Mouse (Mus musculus) left cerebral cortex, postnatal 4 days (tissue): ENCODE data around the gene Rif1. TPM values are rescaled to one million over a fixed set of nuclear protein-coding genes. Genes with fewer than 3 reads are reported as not detected.
A peak's percentile ranks its signal among the peaks of the same experiment; 100 is the strongest.
"Not testable (repeated sequence)": the region's sequence is repeated elsewhere in the genome, so short reads cannot be mapped to it uniquely, and the experiment has no call there.

Source experiments
- DNase-seq: peaks from one replicate; pipeline ENCODE4 v3.0.0-alpha.2; 2022
- intact Hi-C: fragments of 180-260 bp; cut with DNase I; formaldehyde crosslinking; loops from one replicate; pipeline ENCODE4 v1.15.1; 2025
- total RNA-seq, 2 experiments: library from RNA; stranded (reverse); gene quantifications; 2 replicates each; pipeline ENCODE4 v1.2.3; 2021

The Rif1 gene
- total RNA-seq, 2 experiments from 2014 or later, result 28.2 to 30.9 TPM

DNA sequence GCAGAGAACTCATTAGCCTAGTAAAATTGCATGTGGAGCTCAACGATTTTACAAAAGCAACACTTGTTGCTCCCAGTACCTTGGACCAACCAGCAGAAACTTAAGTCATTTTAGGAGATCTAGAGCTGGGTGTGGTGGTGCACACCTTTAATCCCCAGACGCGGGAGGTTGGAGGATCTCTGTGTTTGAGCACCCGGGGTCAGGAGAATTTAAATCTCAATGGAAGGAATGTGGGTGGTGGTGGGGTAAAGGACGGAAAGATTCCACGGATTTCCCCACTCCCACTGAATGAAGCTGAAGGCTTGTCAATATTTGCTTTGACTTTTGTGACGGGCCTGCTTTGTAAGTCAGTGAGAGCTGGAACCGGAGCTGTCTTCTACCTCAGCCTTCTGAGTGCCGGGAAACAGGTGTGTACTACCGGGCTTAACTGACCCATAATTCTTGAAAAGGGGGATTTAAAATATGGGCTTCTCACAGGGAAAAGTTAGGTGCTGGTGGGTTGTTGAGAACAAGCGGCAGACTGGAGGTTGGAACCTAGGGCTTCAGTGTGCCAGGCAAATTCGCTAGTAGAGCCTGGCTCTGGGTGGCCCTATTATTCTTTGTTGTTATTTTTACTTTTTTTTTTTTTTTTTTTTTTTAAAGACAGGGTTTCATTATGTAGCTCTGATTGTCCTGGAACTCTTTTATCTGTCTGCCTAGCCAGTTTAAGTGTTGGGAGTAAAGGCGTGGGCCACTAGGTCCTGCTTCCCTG, 1.2 kb upstream of the Rif1 start:
- intact Hi-C loops, result loop anchor here (10.0 kb wide), 1 partner anchor 137 kb away; the partner anchor contains the start of gene Rbm43
- no peak for DNase-seq

DNA sequence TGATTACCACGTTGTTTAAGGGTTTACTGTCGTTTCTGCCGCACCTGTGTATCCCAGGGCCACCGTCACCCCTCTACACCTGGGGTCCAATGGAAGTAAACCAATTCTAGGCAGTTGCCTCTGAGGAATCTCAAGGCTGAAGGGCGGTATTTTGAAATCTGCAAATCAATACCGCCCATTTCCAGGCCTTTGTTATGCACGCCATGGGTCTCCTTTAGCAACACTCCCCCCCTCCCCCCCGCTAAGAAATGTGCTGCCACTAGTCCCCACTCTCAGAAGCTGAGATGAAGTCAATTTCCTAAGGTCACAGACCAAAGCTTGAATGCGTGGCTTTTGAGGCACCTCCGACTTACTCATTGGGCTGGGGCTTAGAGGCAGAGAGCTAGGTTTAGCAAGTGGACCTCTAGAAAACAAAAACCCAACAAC, 554 bp upstream of the Rif1 start:
- intact Hi-C loops, result loop anchor here (10.0 kb wide), 1 partner anchor 137 kb away; the partner anchor contains the start of gene Rbm43
- DNase-seq, result peak; percentile 6

DNA sequence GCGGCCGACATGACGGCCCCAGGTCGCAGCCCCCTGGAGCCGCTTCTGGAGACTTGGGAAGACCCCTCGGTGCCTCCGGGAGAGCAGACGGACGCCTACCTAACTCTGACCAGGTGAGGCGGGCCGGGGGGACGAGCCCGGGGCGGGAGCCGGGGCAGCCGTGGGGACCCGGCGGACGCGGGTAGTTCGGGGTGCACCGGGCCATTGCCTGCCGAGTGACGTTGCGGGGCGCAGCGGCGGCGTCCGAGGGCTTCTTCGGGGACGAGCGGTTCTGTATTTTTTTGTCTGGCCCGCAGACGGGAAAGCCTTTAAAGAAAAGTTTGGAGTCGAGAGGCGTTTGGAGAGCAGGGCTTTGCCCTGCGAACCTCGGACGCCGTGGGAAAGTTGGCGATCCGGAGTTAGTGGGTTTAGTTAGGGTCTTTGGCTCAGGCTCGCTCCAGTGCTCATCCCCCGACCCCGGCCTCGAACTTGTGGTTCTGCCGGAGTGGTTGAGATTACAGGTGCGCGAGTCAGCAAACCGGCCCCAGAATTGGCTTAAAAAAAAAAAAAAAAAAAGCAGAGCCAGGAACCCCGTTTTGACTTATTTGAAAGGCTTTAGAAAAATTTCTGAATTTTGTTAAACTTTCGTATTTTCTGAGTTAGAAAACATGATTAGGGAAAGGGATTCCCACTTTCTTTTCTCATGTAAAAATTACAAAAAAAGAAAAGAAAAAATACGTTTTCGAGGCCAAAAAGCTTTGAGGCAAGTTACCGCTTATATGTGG, 691 bp downstream of the Rif1 start:
- intact Hi-C loops, result loop anchor here (10.0 kb wide), 1 partner anchor 139 kb away; the partner anchor contains the start of gene Rbm43
- peak; percentile 20 for DNase-seq

DNA sequence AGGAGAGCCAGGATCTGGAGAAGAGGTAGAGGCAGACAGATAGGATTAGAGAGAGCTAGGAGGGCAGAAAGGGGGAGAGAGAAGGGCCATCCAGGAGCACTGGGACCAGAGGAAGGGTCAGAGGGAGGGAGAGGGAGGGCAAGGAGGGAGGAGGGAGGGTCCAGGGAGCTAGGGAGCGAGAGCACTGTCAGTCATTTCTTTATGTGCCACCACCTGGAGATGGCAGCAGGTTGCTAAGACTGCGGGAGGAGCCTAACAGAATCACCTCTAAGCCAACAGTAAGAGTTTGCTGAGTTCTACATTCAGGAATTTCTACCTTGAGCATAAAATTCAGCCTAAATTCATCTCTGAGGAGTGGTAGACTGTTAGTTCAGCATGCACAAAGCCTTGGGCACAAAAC, 6.0 kb downstream of the Rif1 start:
- intact Hi-C loops, result loop anchor here (10.0 kb wide), 1 partner anchor 144 kb away; the partner anchor contains the start of gene Rbm43

DNA sequence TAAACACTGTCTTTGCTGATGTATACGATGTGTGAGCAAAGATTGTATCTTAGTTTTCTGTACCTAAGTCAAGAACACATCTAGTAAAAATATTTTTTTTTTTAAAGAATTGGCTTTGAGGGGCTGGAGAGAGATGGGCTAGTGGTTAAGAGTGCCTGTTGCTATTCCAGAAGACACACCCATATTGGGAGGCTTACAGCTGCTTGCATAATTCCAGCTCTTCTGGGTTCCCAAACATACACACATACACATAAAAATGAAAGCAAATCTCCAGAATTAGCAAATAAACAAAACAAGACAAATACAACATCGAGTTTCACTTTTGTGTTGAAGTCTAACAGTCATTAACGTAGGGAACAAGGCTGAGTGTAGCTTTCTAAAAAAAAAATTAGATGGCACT, 11.4 kb downstream of the Rif1 start:
- intact Hi-C loops, result no loop called here

More for the DNA sequence above, 6.0 kb downstream of the Rif1 start:
- DNase-seq, result no peak

DNA sequence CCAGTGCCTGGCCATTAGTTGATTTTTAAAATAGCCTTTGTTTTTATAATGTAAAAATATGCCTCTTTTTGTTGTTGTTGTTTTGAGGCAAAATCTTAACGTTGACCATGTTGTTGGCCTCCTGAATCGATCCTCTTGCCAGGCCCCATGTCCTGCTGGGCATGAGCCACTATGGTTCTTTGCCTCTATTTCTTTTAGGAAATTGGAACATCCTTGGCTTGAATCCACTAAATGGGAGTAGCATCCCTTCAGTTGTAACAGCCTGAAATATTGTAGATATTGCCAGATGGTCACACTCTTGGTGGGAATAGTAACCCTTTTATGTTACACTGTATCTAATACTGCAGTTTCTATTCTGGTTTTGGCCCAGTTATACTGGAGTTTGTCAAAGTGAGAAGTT, 11.9 kb downstream of the Rif1 start:
- intact Hi-C loops, result no loop called here
- no peak for DNase-seq

More for the DNA sequence above, 11.4 kb downstream of the Rif1 start:
- DNase-seq, result no peak

DNA sequence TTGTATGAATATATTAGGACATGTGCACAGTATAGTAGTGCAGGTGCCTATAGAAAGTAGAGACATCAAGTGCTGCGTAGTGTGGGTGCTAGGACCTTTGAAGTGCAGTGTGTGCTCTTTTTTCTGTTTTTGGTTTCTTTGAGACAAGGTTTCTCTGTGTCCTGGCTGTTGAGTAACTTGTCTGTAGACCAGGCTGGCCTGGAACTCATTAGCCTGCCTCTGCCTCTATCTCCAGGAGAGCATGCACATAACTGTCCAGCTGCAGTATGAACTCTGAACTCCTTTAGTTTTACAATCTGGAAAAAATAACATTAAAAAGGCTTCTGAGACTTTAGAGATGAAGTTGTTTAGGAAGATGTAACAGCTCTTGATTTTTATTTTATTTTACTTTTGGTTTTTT, 41.5 kb downstream of the Rif1 start:
- DNase-seq, result no peak
- intact Hi-C loops, result no loop called here

DNA sequence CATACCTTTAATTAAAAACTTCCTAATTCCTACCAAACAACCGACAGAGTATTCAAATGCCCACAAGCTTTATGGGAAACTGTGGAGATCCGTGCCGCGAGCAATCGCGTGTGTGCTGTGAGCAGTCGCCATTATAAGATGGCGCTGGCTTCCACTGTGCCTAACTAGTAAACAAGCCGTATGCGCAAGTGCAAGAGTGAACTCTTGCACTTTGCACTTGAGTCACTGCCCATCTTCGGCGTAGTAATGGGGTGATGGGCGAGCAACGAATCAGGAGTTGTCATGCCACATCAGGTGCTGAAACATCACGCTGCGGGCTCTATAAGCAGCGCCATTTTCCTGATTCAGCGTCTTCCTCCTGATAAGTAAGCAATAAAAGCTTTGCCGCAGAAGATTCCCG, 58.7 kb downstream of the Rif1 start:
- intact Hi-C loops, DNase-seq: not testable (repeated sequence)

DNA sequence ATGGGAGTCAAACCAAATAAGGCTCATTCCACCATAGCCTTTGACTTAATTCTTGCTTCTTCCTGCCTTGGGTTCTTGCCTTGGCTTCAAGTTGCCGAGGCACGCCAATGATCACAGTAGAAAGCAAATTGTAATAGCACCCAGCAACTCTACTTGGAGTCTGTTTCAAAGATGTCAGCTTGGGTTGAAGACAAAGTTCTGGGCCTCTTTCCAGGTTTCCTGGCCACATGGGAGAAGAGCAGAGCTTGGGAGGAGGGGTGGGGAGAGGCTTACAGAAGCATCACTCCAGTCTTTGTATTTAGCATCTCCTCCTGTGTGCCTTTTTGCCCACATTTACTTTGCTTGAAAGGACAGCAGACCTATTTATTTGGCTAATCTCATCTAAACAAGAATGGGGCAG, 60.7 kb downstream of the Rif1 start:
- intact Hi-C loops, result no loop called here
- peak; percentile 11 for DNase-seq

DNA sequence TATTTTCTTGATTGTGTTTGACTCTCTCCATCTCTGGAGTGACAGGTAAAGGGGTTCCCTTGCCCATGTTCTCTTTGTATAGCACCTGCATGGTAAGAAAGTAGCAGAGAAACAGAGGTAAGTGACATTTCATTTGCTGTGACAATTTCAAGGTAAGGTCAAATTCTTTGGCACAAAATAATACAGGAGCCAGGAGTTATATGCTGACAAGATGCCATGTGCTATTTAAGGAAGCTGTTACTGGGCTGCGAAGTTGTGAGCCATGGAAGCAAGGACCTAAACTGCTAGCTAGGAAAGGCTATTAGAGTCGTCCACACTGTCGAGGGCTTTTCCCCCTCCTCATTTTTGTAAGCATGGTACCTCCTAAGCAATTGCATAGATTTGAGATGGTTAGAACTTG, 80.4 kb downstream of the Rif1 start:
- intact Hi-C loops, result no loop called here
- no peak for DNase-seq

DNA sequence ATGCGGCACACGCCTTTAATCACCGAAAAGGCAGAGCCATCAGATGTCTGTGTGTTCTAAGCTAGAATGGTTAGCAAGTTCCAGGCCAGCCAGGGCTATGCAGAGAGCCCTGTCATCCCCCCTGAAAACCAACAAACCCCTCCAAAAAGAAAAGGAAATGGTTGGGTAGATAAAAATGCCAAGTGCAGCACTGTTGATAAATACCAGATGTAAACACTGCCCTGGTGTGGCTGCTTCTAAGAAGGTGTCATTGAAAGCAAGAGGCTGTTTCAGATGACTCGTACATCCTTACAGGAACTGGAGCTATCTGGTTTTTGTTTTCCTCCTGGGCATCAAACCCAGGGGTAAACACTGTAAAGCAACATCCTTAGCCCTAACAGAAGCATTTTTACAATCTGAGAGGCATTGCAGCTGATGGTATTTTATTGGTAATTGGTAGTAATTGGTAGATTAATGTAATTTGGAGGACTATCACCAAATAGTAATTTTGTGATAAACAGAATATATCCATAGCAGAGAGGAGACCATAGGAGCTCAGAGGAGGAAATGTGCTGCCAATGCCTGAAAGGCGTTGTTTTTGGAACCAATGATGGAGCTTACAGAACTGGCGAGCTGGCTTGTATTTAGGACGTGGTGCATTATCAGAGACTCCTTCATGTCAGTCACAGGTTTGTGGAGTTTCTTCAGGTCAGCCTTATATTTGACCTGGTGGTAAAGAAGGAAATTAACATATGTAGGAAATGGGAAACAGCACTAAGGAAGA, 96.8 kb downstream of the Rif1 start:
- intact Hi-C loops, result no loop called here
- DNase-seq, result no peak

Other genes with a start within 250 kb of the Rif1 start
- gene Rbm43, start 137.7 kb upstream of the Rif1 start, total RNA-seq, result 10 to 100 TPM; 14.5 to 15.3 TPM
- 1 to 10 TPM; 1.7 to 2.6 TPM for gene Nmi, start 99.3 kb upstream of the Rif1 start, total RNA-seq
- 1 to 10 TPM; 2.2 to 2.3 TPM for gene Tnfaip6, start 34.8 kb upstream of the Rif1 start, total RNA-seq